Mouse (Mus musculus) G1E (cell line): ENCODE results near the gene Tacc3. TPM values are rescaled to one million over a fixed set of nuclear protein-coding genes. Genes with fewer than 3 reads are reported as not detected.

Source experiments
- ATAC-seq: 2 replicates; pipeline ENCODE4 v1.8.0; 2016; ENCODE audit warnings: mild to moderate bottlenecking; ENCODE audit not compliant: insufficient number of reproducible peaks, poor library complexity, low FRiP score, severe bottlenecking; ENCODE audit errors: extremely low read depth
- DNase-seq: peaks from one replicate; pipeline ENCODE4 v3.0.0; 2012; ENCODE audit warnings: low spot score
- H3K27me3 ChIP-seq: 2 replicates; pipeline ENCODE4 v1.6.1; 2012; ENCODE audit warnings: mild to moderate bottlenecking, low read length, inconsistent platforms; ENCODE audit not compliant: insufficient read depth
- H3K36me3 ChIP-seq: replicated peaks from 2 replicates; pipeline ENCODE3; 2012; ENCODE audit warnings: mild to moderate bottlenecking, inconsistent platforms
- H3K4me1 ChIP-seq: 2 replicates; pipeline ENCODE4 v1.6.1; 2012; ENCODE audit warnings: low read depth, low read length, inconsistent platforms, mixed read lengths; ENCODE audit not compliant: insufficient read depth
- H3K4me3 ChIP-seq: 2 replicates; pipeline ENCODE4 v1.5.1; 2012; ENCODE audit warnings: low read depth, mild to moderate bottlenecking, inconsistent platforms, low read length, moderate library complexity, mixed read lengths
- H3K9me3 ChIP-seq: replicated peaks from 2 replicates; pipeline ENCODE4 v1.6.1; 2012; ENCODE audit warnings: inconsistent platforms
- CTCF ChIP-seq: IDR thresholded peaks from 2 replicates; pipeline ENCODE4 v1.5.1; 2012; ENCODE audit warnings: low read depth, low read length, inconsistent platforms, mixed read lengths
- GATA1 ChIP-seq: IDR thresholded peaks from 2 replicates; pipeline ENCODE4 v1.6.1; 2012; ENCODE audit warnings: borderline replicate concordance, low read length, inconsistent platforms, mixed read lengths
- GATA2 ChIP-seq: IDR thresholded peaks from 2 replicates; pipeline ENCODE4 v1.6.1; 2012; ENCODE audit warnings: low read depth, low read length, inconsistent platforms, borderline replicate concordance
- POLR2AphosphoS5 ChIP-seq: IDR thresholded peaks from 2 replicates; pipeline ENCODE4 v1.6.1; 2012; ENCODE audit warnings: low read depth, low read length, inconsistent platforms; ENCODE audit not compliant: insufficient replicate concordance
- TAL1 ChIP-seq: conservative IDR thresholded peaks from 2 replicates; pipeline ENCODE4 v1.6.1; 2012; ENCODE audit warnings: low read depth, low read length, inconsistent platforms, mixed read lengths
- polyA plus RNA-seq: library from polyadenylated mRNA; stranded (reverse); fragments of >175 nt; gene quantifications from 2 replicates; pipeline ENCODE4 v1.2.3, GENCODE M21; 2012
- total RNA-seq, 2 experiments: library from RNA; stranded (forward) in 1 of 2; stranded (reverse) in 1 of 2; fragments of 200-1000 nt in 1 of 2; fragments of >200 nt in 1 of 2; fragmentation: Nextera tagmentation in 1 of 2; gene quantifications; 2 replicates each; pipeline ENCODE4 v1.2.3; 2014 to 2017

The Tacc3 gene
- total and polyA plus RNA-seq, 3 experiments = 94.2 to 155 (median 119) TPM

DNA sequence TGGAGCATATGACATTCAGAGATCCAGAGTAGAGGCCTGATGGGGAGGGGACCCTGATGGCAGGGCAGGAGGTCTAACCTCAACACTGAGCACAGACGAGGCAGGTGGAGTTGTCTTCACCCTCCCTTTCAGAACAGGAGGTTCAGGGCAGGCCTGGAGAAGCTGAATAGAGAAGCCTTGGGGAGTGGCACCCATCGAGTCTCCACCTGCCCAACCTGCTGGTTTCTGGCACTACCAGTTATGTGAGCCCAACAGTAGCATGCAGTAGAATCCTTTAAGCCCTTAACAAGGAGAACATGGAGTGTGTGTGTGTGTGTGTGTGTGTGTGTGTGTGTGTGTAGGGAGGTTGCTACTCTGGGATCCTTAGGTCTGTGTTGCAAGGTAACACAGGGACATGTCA, 54.6 kb downstream of the Tacc3 start:
- Histone ChIP-seq H3K27me3 (peaks cover 51% of the 10 kb centered on the region), H3K9me3 (no peaks in the 10 kb centered on the region), H3K36me3 (no peaks in the 10 kb centered on the region), H3K4me3 (no peak overlapping the region), H3K4me1 (no peaks in the 10 kb centered on the region)
- DNase-seq = no peak
- TF ChIP-seq CTCF = no peak
- TF ChIP-seq TAL1 = no peak
- TF ChIP-seq GATA2 = no peak
- no peak for TF ChIP-seq GATA1
- TF ChIP-seq POLR2AphosphoS5 = no peak
- no peak for ATAC-seq

DNA sequence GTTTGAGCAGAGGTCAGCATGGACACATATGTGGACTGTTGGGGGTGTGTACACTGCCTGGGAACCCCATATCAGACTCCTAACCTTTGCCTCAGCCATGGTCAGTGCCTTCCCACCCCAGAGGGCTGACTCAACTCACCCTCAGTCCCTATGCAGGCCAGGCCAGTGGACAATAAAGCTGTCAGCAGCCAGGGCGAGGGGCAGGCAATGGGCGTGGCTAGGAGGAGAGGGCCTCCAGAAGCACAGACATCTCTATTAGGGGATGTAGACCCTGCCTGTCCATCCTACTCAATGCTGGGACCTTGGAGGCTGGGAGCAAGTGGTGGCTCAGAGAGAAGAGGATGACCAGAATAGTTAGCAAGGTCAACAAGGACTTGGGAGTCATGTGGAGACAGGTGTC, 57.3 kb downstream of the Tacc3 start:
- DNase-seq = no peak
- Histone ChIP-seq H3K4me3 (no peak overlapping the region), H3K9me3 (no peaks in the 10 kb centered on the region), H3K4me1 (no peaks in the 10 kb centered on the region), H3K27me3 (peaks cover 47% of the 10 kb centered on the region), H3K36me3 (no peaks in the 10 kb centered on the region)
- TF ChIP-seq TAL1 = no peak
- no peak for TF ChIP-seq GATA1
- TF ChIP-seq CTCF = no peak
- no peak for TF ChIP-seq POLR2AphosphoS5
- no peak for TF ChIP-seq GATA2
- no peak for ATAC-seq

DNA sequence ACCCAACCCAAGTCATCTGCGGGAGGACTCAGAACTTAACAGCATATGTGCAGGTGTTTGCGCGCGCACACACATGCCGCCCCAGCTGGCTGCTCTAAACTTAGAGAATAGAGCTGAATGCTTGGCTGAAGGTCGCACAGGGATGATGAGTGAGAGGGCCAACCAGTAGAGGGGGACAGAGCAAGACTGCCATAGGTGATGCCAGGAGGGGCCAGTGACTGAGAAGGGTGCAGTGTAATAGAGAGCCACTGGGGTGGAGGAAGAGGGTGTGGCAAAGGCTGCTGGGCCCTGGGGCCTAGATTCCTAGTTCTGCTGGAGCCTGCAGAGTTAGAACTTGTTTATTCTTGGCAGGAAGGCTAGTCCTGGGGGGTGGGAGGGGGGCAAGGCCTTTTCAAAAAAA, 58.5 kb downstream of the Tacc3 start:
- ATAC-seq (no peak), DNase-seq (no peak)
- Histone ChIP-seq H3K9me3 (peaks cover 2% of the 10 kb centered on the region), H3K36me3 (no peaks in the 10 kb centered on the region), H3K4me1 (peaks cover 7% of the 10 kb centered on the region), H3K27me3 (peaks cover 59% of the 10 kb centered on the region), H3K4me3 (no peak overlapping the region)
- TF ChIP-seq GATA1 (no peak), GATA2 (no peak), POLR2AphosphoS5 (no peak), TAL1 (no peak)

DNA sequence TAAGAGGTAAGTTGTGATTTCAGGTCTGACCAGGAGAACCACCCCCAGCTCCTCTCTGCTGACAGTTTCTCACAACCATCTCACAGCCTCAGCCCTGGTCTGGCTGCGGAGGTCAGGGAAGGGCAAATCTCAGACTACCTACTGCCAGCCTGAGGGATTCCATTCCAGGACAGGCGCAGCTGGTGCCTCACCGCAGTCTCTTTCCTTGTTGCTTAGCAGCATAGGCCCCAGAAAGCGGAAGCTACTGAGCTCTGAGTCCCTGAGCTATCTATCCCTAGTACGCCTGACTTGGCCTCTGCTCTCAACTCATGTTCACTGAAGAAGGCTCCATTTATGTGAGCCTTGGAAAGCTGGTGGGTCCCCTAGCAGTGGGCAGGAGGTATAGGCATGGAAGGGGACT, 60.5 kb downstream of the Tacc3 start:
- no peak for DNase-seq
- H3K36me3 ChIP-seq = no peaks in the 10 kb centered on the region
- TF ChIP-seq GATA2 (no peak), CTCF (no peak), GATA1 (no peak), POLR2AphosphoS5 (no peak), TAL1 (no peak)
- no peak overlapping the region for H3K4me3 ChIP-seq
- ATAC-seq = no peak
- peaks cover 16% of the 10 kb centered on the region for H3K4me1 ChIP-seq
- peaks cover 72% of the 10 kb centered on the region for H3K27me3 ChIP-seq
- H3K9me3 ChIP-seq = peaks cover 21% of the 10 kb centered on the region

DNA sequence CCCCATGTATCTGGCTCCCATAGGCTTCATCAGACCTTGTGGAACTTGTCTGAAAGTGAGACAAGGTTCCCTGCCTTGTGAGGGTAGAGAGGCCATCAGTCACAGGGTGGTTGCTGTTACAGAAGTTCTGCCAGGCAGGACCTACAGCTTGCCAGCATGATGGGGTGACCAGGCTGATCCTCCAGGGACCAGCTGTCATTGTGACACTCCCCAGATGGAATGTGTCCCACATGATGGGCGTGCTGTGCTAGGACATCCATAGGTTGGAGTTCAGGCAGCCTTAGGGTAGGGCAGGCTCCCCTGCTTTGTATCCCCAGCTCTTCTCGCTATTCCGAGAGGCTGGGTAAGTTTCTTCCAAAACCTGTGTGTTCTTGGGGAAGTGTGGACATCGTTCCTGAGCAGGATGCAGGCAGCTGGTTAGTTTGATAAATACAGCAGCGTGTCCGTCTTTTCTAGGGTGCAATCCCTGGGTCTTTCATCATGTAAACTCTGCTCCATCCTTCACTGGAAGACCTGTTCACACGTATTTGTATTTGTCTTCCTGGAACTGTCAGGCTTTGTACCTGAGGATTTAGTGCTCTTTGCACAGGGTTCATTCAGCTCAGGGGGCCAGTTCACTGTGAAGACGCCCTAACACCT, 63.0 kb downstream of the Tacc3 start:
- no peak for DNase-seq
- TF ChIP-seq CTCF (no peak), TAL1 (no peak), GATA2 (no peak), POLR2AphosphoS5 (no peak), GATA1 (no peak)
- H3K36me3 ChIP-seq = no peaks in the 10 kb centered on the region
- no peak for ATAC-seq
- H3K4me1 ChIP-seq = peaks cover 16% of the 10 kb centered on the region
- H3K4me3 ChIP-seq = no peak overlapping the region; the same call in 1 of the 2 replicates
- peaks cover 26% of the 10 kb centered on the region for H3K9me3 ChIP-seq
- H3K27me3 ChIP-seq = peaks cover 72% of the 10 kb centered on the region

DNA sequence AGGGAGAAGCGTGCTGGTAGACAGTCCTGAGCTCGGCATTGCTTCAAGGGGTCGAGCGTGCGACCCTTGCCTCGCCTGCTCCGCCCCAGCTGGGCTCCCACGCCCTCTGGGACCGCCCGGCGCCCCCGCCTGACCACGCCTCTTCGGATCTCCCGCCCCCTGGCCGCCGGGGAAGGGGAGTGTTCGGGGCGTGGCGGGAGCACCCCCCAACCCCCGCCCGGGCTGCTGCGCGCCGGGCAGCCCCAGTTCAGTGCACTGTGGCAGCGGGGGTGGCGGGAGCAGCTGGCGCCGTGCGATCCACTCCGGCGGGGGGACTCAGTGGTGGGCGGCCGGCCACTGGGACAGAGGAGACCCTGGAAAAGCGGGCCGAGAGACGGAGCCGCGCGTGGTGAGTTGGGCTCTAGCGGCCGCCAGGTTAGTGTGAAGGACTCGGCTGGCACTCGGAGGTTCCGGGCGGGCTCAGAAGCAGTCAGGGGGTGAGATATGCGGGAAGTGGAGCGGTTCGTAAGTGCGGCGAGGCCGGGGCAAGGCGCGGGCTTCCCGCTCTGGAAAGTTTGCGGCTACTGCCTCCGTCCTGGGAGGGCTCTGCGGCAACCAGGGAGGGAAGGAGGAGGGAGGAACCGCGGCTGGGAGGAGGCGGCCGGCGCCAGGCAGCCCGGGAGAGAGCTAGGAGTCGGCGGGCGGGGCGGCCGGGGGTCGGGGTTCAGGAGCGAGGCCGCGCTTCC, 63.8 kb downstream of the Tacc3 start, which contains the start of gene Fgfr3:
TSS of gene Fgfr3 (plus strand) at position 134 of the 725 bp plus-strand sequence.
- peaks cover 73% of the 10 kb centered on the region for H3K27me3 ChIP-seq
- DNase-seq = no peak

More for the DNA sequence above, 63.8 kb downstream of the Tacc3 start, which contains the start of gene Fgfr3:
- H3K4me3 ChIP-seq = peak within 1 kb of the TSS; percentile 57; the same call in 1 of the 2 replicates
- peaks cover 16% of the 10 kb centered on the region for H3K4me1 ChIP-seq
- peaks cover 26% of the 10 kb centered on the region for H3K9me3 ChIP-seq
- ATAC-seq = no peak
- TF ChIP-seq POLR2AphosphoS5 (no peak), CTCF (no peak), GATA1 (no peak), TAL1 (no peak), GATA2 (no peak)
- H3K36me3 ChIP-seq = no peaks in the 10 kb centered on the region
